Mouse (Mus musculus) liver, adult 2 months (tissue): Measurements from ENCODE around the gene Gm49366.

Experiments used
- CTCF ChIP-seq: fragments of 200-500 bp; IDR thresholded peaks from 2 replicates; pipeline ENCODE4 v1.5.1; 2011; ENCODE audit warnings: low read depth, low read length, control low read depth
- POLR2A ChIP-seq: fragments of 200-500 bp; IDR thresholded peaks from 2 replicates; pipeline ENCODE4 v1.6.1; 2011; ENCODE audit warnings: low read length, control low read depth; ENCODE audit not compliant: insufficient read depth; ENCODE audit errors: extremely low read depth

DNA sequence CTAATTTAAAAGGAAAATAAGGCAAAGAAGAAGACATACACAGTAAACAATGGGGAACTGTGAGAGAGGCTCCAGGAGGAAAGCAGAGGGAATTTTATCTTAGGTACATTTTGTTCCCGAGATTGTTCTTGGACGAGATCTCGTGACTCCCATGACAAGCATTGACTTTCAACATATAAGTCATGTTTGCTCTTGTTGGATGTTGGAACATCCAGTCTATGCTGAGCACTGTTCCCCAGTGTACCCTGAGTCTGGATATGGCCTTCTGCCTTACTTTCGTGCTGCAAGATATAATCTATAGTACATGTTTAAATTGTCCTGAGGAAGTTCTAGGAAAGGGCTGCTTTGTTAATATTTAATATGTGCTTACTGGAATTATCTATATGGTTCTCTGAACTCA, 45.8 kb downstream of the Gm49366 start:
- TF ChIP-seq CTCF, result no peak
- no peak for TF ChIP-seq POLR2A
